Mouse (Mus musculus) megakaryocyte, embryonic 14.5 days (primary cell): ENCODE measurements around the gene Apc2.

Source experiments
- FLI1 ChIP-seq: IDR thresholded peaks from 2 replicates; pipeline ENCODE4 v1.6.1; 2012; ENCODE audit warnings: low read length, inconsistent platforms, mixed read lengths
- GATA1 ChIP-seq: IDR thresholded peaks from 3 replicates; pipeline ENCODE4 v1.6.1; 2012; ENCODE audit warnings: mixed read lengths, low read length, inconsistent platforms, borderline replicate concordance

GRCm38 (mm10) chr10:80281304-80281703, 14.5 kb upstream of the Apc2 start:
- no peak for TF ChIP-seq GATA1
- TF ChIP-seq FLI1: no peak
